Mouse (Mus musculus) spleen, postnatal 10 days (tissue): Measurements from ENCODE around the gene Vwa7.

Source experiments
- DNase-seq, 2 experiments: peaks; one replicate each; pipeline ENCODE4 v3.0.0; 2021 to 2022; ENCODE audit warnings: low spot score in 2 of 2

Vwa7 gene

DNA sequence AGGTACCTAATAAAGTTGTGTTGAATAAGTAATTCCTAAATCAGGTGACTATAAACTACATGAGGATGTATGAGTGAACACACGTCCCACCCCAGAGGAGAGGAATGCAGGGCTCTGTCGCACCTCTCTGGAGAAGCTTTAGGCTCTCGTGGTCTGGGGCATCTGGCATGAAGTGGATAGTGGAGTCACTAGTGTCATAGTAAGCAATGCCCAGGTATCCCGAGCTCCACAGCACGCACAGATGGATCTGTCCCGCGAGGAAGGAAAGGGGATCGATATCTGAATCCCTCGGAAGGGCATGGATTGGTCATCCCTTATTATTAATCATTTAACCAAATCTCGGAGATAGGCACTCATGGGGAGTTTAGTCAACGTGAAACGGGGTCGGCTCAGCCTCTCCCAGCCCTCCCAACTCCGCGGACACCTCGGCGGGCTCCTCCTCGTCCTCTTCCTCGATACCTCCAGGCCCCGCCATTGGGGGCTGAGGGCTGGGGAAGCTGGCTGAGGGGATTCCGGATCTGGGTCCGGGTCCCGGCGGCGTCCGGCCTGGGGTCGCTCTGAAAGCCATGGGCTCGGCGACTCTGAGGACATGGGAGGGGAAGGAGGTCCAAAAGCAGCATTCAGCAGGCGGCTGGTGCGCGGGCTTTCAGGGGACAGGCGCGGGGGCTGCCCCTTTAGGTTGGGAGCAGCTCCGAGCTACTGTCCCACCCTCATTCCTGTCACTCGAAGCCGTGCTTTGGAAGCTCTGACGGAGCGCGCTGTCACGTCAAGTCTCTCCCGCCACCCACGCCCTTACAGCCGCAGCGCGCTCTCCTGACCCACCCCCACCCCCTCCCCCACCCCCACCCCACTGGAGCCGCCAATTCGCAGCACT, 29.7 kb downstream of the Vwa7 start:
- DNase-seq, result peak in 1 of 2 experiments; percentile 56

GRCm38 (mm10) chr17:35046681-35047455, 30.5 kb downstream of the Vwa7 start, which contains the start of gene Msh5:
Gene Msh5 (minus strand): TSS chr17:35046745.
- peak; percentile 95 to 98 for DNase-seq

DNA sequence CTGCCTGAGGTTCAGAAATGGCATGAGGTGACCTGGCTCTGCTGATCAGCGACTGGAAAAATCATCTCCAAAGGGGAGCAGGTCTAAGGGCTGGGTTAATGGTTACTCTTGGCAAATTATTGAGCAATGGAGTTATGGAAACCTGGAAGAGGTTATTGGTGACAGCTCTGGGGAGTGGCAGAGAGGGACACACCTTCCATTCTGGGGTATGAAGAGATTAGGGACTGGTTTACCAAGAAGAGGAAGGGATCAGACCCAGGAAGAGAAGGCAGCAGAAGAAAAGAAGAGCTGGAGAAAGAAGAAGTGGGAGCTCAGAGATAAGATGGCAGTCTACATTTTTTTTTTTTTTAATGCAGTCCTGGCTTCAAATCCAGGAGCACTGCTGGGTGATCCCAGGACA, 31.3 kb downstream of the Vwa7 start:
- peak in 1 of 2 experiments; percentile 16 for DNase-seq

- peak in 1 of 2 experiments; percentile 43 for DNase-seq
Measured at GRCm38 (mm10) chr17:35048149-35048931, 32.0 kb downstream of the Vwa7 start.

DNA sequence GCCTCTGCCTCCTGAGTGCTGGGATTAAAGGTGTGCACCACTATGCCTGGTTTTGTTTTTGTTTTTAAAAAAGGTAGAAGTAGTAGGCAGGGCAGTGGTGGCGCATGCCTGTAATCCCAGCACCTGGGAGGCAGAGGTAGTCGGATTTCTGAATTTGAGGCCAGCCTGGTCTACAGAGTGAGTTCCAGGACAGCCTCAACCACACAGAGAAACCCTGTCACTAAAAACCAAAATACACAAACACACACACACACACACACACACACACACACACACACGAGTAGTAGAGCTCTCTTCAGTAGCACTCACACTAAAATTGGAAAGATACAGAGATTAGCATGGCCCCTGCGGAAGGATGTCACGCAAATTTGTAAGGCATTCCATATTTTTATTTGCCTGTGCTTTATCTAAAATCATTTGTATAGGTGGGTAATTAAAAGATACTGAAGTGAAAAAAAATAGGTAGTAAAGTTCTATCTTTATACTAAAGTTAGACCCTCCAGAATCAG, 32.6 kb downstream of the Vwa7 start:
- peak in 1 of 2 experiments; percentile 26 for DNase-seq

GRCm38 (mm10) chr17:35049561-35050016, 33.2 kb downstream of the Vwa7 start, which contains the start of gene Clic1:
Gene Clic1 (plus strand): TSS chr17:35049966.
- peak; percentile 52 to 70 for DNase-seq

GRCm38 (mm10) chr17:35050126-35050750, 33.9 kb downstream of the Vwa7 start:
- peak; percentile 78 to 84 for DNase-seq

DNA sequence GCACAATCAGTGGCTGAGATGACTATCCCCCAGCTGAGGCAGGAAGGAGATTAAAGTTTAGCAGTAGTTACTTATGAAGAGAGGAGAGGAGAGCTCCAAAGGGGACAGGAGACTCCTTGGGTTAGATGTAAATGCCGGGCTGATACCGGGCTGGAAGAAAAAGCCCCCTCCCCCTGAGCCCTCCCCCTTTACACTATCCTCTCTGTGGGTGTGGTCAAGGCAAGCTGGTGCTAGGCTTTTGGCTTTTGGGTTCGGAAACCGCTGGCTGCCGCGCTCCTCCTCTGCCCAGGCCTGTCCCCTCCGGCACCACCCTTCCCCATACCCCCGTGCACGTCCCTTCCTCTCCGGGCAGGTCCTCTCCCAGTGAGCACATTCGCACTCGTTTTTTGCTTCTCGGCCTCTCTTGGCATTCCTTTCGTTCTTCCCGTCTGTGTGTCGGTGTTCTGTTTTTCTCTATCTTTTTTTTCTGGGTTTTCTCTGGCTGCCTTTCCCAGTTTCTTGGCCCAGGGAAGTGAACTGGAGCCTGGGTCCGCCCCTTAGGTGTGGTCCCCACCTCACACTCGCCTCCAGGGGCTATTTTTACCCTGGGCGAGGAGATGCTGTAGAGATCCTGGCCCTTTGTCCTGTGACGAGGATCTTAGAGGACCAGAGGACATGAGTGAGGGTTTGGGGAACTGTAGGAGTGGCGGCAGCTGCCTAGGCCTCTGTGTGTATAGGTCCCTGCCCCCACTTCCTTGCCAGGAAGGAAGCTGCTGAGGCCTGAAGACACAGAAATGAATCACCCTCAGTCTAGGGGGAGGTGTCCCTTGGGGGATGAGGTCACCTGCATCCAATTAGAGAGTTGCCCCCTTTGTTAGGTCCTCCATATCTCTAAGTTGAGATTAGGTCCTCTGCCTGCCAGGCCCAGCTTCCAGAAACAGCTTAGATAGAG, 35.0 kb downstream of the Vwa7 start:
- DNase-seq, result peak; percentile 71 to 79

DNA sequence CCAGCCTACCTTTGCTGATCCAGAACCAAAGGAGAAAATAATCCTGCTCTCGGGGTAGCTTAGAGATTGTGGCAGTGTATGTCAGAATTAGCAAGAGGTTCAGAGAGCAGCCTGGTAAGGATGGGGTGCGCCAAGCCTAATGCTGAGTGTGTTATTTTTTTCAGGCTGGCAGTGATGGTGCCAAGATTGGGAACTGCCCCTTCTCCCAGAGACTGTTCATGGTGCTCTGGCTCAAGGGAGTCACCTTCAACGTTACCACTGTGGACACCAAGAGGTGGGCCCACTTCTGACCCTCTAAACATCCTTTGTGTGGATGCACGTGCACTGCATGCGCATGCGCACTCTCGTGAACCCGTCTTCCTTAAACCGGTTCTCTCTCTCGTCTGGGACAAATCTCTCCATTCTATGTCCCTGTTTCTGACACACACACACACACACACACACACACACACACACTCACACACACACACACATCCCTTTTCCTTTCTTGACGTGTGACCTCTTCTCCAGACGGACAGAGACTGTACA, 36.0 kb downstream of the Vwa7 start:
- no peak for DNase-seq

DNA sequence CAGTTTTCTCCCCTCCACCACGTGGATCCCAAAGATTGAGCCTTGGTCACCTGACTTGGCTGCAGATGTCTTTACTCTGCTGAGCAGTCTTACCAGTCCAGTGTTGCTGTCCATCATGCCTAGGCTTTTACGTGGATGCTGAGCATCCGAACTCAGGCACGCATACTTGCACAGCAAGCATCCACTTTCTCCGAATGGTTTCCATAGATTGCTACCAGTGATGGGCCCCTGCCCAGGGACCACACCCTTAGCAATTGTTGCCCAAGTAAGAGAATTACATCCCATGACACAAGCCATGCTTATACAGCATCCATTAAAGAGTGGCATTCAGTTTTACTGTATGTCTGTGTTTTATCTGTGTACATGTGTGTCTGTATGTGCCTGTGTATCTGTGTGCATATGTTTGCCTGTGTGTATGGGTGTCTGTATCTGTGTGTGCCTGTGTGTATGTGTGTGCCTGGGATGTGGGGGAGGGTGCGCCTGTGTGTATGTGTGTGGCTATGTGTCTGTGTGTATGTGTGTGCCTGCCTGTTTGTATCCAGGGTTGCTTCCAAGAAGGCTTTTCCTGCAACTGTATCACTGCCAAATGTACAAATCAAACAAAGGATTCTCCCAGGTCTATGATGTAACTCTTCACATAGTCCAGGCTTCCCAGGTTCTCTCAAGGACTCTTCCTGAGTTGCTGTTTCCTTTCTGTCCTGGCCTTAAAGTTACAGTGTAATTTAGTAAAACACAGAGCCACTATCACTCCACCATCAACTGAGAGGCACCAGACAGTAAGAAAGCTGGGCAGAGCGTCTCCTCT, 39.5 kb downstream of the Vwa7 start:
- DNase-seq, result peak in 1 of 2 experiments; percentile 11

GRCm38 (mm10) chr17:35057090-35057489, 40.7 kb downstream of the Vwa7 start:
- peak in 1 of 2 experiments; percentile 12 for DNase-seq

GRCm38 (mm10) chr17:35058316-35058715, 41.9 kb downstream of the Vwa7 start:
- DNase-seq, result no peak

DNA sequence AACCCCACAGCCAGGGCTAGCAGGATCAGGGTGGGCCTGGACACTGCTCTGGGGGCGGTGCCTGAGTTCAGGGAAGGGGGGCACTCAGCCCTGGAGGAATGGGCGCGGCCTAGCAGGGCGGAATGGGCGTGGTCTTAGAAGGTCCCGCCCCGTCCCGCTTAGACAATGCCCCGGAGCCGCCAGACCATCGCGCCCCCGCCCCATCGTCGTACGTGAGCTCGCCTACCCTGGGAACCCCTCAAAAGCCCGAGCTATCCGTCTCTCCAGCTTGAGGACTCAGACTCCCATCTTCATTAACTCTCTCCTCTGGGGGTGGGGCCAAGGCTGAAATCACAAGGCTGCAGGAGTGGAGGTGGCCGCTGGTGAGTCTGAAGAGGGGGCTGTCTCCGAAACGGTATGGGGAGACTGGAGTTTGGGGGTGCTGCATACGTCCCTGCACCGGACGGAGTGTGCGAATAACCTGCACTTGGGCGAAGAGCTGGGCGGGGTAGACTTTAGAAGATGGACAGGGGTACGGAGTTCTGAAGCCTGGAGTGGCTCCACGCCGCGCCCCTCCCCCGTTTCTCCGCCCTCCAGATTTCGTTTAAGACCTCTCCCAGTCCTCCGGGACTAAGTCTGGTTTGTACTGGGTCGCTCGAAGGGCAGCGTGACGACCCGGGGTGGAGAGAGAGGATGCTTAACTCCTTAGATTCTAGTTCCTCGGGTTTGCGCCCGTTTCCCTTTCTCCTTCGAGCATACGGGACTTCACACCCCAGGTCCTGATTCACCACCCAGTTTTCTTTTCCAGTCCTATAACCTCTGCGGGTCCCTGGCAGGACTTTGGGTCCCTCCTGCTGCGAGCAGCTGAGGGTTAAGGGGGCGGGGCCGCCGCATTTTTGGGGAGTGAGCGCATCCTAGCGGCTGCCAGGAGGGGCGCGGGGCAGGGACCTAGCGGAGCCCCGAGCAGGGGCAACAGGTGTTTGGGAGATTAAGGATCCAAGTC, 42.8 kb downstream of the Vwa7 start, which contains the start of gene Ddah2:
Gene Ddah2, plus strand, starts transcription at position 125 of the 982 bp plus-strand sequence.
- peak; percentile 83 to 91 for DNase-seq

DNA sequence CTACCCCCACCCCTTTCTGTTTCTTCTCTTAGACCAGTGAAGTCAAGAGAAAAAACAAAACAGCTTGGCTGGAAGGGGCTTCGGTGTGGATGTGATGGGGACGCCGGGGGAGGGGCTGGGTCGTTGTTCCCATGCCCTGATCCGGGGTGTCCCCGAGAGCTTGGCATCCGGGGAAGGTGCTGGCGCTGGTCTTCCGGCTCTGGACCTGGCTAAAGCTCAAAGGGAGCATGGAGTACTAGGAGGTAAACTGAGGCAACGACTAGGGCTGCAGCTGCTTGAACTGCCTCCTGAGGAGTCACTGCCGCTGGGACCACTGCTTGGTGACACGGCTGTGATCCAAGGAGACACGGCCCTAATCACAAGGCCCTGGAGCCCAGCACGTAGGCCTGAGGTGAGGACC, 43.7 kb downstream of the Vwa7 start:
- no peak for DNase-seq

DNA sequence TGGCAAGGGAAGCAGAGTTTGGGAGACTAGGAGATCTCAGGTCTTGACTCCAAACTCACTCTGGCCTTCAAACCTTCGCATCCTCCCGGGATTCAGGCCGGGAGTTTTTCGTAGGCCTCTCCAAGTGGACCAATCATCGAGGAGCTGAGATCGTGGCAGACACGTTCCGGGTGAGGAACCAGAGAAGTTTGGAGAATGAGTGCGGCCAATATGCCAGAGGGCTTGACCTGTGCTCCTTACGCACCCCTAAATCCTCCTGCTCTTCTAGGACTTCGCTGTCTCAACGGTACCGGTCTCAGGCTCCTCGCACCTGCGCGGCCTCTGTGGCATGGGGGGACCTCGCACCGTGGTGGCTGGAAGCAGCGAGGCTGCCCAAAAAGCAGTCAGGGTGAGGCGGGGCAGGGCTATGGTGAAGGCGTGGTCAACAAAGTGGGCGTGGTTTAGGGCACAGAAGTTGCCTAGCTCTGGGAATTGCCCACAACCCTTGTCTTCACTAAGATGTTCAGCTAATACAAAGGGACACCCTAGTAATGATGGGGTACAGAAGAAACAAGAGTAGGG, 44.4 kb downstream of the Vwa7 start:
- DNase-seq, result peak in 1 of 2 experiments; percentile 54

DNA sequence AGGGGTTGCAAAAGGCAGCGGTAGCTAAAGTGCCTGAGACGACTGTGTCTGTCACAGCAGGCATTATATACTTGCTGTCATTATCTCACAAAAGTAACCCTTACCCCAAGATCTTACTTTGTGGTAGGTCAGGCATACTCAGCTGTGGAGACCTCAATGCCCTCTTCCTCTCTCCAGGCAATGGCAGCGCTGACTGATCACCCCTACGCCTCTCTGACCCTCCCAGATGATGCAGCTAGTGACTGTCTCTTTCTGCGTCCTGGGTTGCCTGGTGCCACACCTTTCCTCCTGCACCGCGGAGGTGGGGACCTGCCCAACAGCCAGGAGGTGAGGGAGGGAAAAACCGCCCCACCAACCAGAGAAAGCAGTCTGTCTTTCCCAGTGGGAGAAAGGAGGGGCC, 44.9 kb downstream of the Vwa7 start:
- no peak for DNase-seq

- DNase-seq, result no peak
Measured at GRCm38 (mm10) chr17:35063466-35063865, 47.1 kb downstream of the Vwa7 start.
